Mouse (Mus musculus): Measurements from ENCODE around the gene Cox19. TPM values are rescaled to one million over a fixed set of nuclear protein-coding genes. Genes with fewer than 3 reads are reported as not detected.
A peak's percentile ranks its signal among the peaks of the same experiment; 100 is the strongest.

The Cox19 gene
- total and polyA plus RNA-seq, 2 experiments from 2014 or later = 88.6 to 123 TPM

GRCm38 (mm10) chr5:139287787-139288186 lies 63.4 kb downstream of the Cox19 start:
- Histone ChIP-seq H3K9me3 (replicated peaks; ENCODE audit: control insufficient read depth, low read length) (no peaks in the 10 kb centered on the region; the same call in 1 of the 2 replicates), H3K4me2 (ENCODE audit: low read depth, low read length) (no peak overlapping the region), H3K4me3 (ENCODE audit: low read depth, low read length) (no peak overlapping the region), H3K27ac (ENCODE audit: low read depth) (no peak overlapping the region), H3K27me3 (ENCODE audit: control insufficient read depth, insufficient read depth, low read length) (no peaks in the 10 kb centered on the region), H3K9ac (replicated peaks; ENCODE audit: low read depth, low read length) (no peak overlapping the region), H3K4me1 (ENCODE audit: control insufficient read depth, insufficient read depth) (no peaks in the 10 kb centered on the region), H3K36me3 (replicated peaks; ENCODE audit: control insufficient read depth, insufficient read depth, low read length) (no peaks in the 10 kb centered on the region)
- no peak for ATAC-seq (ENCODE audit: insufficient read depth, low read depth)
- WGBS = 87% methylated on average over 4 of the region's 4 CpGs
- DNase-seq (ENCODE audit: low spot score) = no peak
- no peak for TF ChIP-seq CTCF (IDR thresholded peaks at IDR 0.05; ENCODE audit: low read depth)
- TF ChIP-seq EP300 (IDR thresholded peaks at IDR 0.05; ENCODE audit: low read depth) = no peak

- no peak for TF ChIP-seq CTCF (IDR thresholded peaks at IDR 0.05; ENCODE audit: low read depth)
- no peak for TF ChIP-seq EP300 (IDR thresholded peaks at IDR 0.05; ENCODE audit: low read depth)
- H3K9ac ChIP-seq (replicated peaks; ENCODE audit: low read depth, low read length) = no peak overlapping the region
- H3K4me1 ChIP-seq (ENCODE audit: control insufficient read depth, insufficient read depth) = no peaks in the 10 kb centered on the region
- H3K9me3 ChIP-seq (replicated peaks; ENCODE audit: control insufficient read depth, low read length) = no peaks in the 10 kb centered on the region; the same call in 1 of the 2 replicates
- no peaks in the 10 kb centered on the region for H3K36me3 ChIP-seq (replicated peaks; ENCODE audit: control insufficient read depth, insufficient read depth, low read length)
- DNase-seq (ENCODE audit: low spot score) (no peak), ATAC-seq (ENCODE audit: insufficient read depth, low read depth) (no peak)
- no peak overlapping the region for H3K4me2 ChIP-seq (ENCODE audit: low read depth, low read length)
- H3K27me3 ChIP-seq (ENCODE audit: control insufficient read depth, insufficient read depth, low read length) = no peaks in the 10 kb centered on the region
- no peak overlapping the region for H3K4me3 ChIP-seq (ENCODE audit: low read depth, low read length)
- 71% methylated on average over 5 of the region's 5 CpGs for WGBS
- H3K27ac ChIP-seq (ENCODE audit: low read depth) = no peak overlapping the region
Observed at GRCm38 (mm10) chr5:139287099-139287498, 64.1 kb downstream of the Cox19 start.

MicroRNAs encoded within 50 kb of the gene (microRNA counts, 519-probe panel; counts per million panel counts)
- microRNA mmu-miR-339-3p (not detected), microRNA mmu-miR-339-5p (not detected)

Small RNA genes lying within 50 kb of the gene (microRNA-seq; reads per million reads assigned to microRNA genes)
- gene Mir339 = 391 reads per million, percentile 71 among the genes with 10 or more reads in this experiment

Other genes with a start within 250 kb of the Cox19 start
- gene Prkar1b, start 201.4 kb downstream of the Cox19 start, total RNA-seq (2014; rRNA removed; ENCODE audit: low replicate concordance) = 2.3 TPM in 2 replicates
- gene Prkar1b, start 201.4 kb downstream of the Cox19 start, polyA plus RNA-seq (2015; fragmentation: Nextera tagmentation; extraction: Ambion mirVana) = 3.9 and 4.4 TPM in 2 replicates
- 23.0 and 38.1 TPM in 2 replicates for gene Dnaaf5, start 201.2 kb downstream of the Cox19 start, total RNA-seq (2014; rRNA removed; ENCODE audit: low replicate concordance)
- 2.3 and 2.8 TPM in 2 replicates for gene Dnaaf5, start 201.2 kb downstream of the Cox19 start, polyA plus RNA-seq (2015; fragmentation: Nextera tagmentation; extraction: Ambion mirVana)
- gene Sun1, start 150.8 kb downstream of the Cox19 start, total RNA-seq (2014; rRNA removed; ENCODE audit: low replicate concordance) = 46.5 and 71.5 TPM in 2 replicates
- gene Sun1, start 150.8 kb downstream of the Cox19 start, polyA plus RNA-seq (2015; fragmentation: Nextera tagmentation; extraction: Ambion mirVana) = 22.4 and 22.6 TPM in 2 replicates
- 56.8 and 61.6 TPM in 2 replicates for gene Get4, start 99.1 kb downstream of the Cox19 start, total RNA-seq (2014; rRNA removed; ENCODE audit: low replicate concordance)
- gene Get4, start 99.1 kb downstream of the Cox19 start, polyA plus RNA-seq (2015; fragmentation: Nextera tagmentation; extraction: Ambion mirVana) = 153 TPM in 2 replicates
- 0.53 and 1.5 TPM in 2 replicates for gene Adap1, start 25.8 kb downstream of the Cox19 start, total RNA-seq (2014; rRNA removed; ENCODE audit: low replicate concordance)
- gene Adap1, start 25.8 kb downstream of the Cox19 start, polyA plus RNA-seq (2015; fragmentation: Nextera tagmentation; extraction: Ambion mirVana) = 0.84 and 1.00 TPM in 2 replicates
- not detected in 2 replicates for gene Cyp2w1, start 1.2 kb upstream of the Cox19 start, total RNA-seq (2014; rRNA removed; ENCODE audit: low replicate concordance)
- not detected in 2 replicates for gene Cyp2w1, start 1.2 kb upstream of the Cox19 start, polyA plus RNA-seq (2015; fragmentation: Nextera tagmentation; extraction: Ambion mirVana)
- gene Gpr146, start 26.3 kb upstream of the Cox19 start, total RNA-seq (2014; rRNA removed; ENCODE audit: low replicate concordance) = 38.2 and 39.1 TPM in 2 replicates
- 23.0 and 23.7 TPM in 2 replicates for gene Gpr146, start 26.3 kb upstream of the Cox19 start, polyA plus RNA-seq (2015; fragmentation: Nextera tagmentation; extraction: Ambion mirVana)
- gene C130050O18Rik, start 53.9 kb upstream of the Cox19 start, total RNA-seq (2014; rRNA removed; ENCODE audit: low replicate concordance) = 1.7 and 1.8 TPM in 2 replicates
- gene C130050O18Rik, start 53.9 kb upstream of the Cox19 start, polyA plus RNA-seq (2015; fragmentation: Nextera tagmentation; extraction: Ambion mirVana) = 0.23 and 0.31 TPM in 2 replicates
- 1.3 and 4.5 TPM in 2 replicates for gene Gper1, start 71.7 kb upstream of the Cox19 start, total RNA-seq (2014; rRNA removed; ENCODE audit: low replicate concordance)
- 1.0 and 2.0 TPM in 2 replicates for gene Gper1, start 71.7 kb upstream of the Cox19 start, polyA plus RNA-seq (2015; fragmentation: Nextera tagmentation; extraction: Ambion mirVana)
- 5.0 and 5.9 TPM in 2 replicates for gene 3110082I17Rik, start 109.1 kb upstream of the Cox19 start, total RNA-seq (2014; rRNA removed; ENCODE audit: low replicate concordance)
- gene 3110082I17Rik, start 109.1 kb upstream of the Cox19 start, polyA plus RNA-seq (2015; fragmentation: Nextera tagmentation; extraction: Ambion mirVana) = 9.5 and 10.6 TPM in 2 replicates
- 16.6 and 18.0 TPM in 2 replicates for gene Zfand2a, start 133.1 kb upstream of the Cox19 start, total RNA-seq (2014; rRNA removed; ENCODE audit: low replicate concordance)
- 5.6 and 6.3 TPM in 2 replicates for gene Zfand2a, start 133.1 kb upstream of the Cox19 start, polyA plus RNA-seq (2015; fragmentation: Nextera tagmentation; extraction: Ambion mirVana)
- not detected in 2 replicates for gene Uncx, start 192.1 kb upstream of the Cox19 start, total RNA-seq (2014; rRNA removed; ENCODE audit: low replicate concordance)
- gene Uncx, start 192.1 kb upstream of the Cox19 start, polyA plus RNA-seq (2015; fragmentation: Nextera tagmentation; extraction: Ambion mirVana) = not detected in 2 replicates

Data from heart, postnatal 0 days (tissue).